Mouse (Mus musculus): ENCODE data around the gene Mllt11.

DNA sequence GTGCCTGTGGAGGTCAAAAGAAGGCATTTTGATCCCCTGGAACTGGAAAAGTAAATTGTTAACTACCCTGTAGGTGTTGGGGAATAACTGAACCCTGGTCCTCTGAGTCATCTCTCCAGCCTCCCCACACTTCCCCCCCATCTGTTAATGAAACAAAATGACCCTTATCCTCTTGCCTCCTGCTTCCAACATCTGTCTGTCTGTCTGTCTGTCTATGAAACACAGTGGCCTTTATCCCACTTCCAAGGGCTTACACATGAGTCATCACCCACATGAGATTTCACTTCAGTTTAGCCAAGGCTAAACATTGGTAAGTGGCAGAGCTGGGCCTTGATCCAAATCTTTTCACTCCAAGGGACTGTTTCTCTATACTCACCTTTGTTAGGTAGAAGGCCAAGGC lies 35.9 kb upstream of the Mllt11 start:
- TF ChIP-seq CTCF (IDR thresholded peaks at IDR 0.05; ENCODE audit: insufficient read depth, low read length) (no peak), POLR2A (IDR thresholded peaks at IDR 0.05; ENCODE audit: borderline replicate concordance, extremely low read depth, low read depth, low read length) (no peak)

All from lung, adult 2 months (tissue).